Mouse (Mus musculus): ENCODE results near the gene Gm10153.
"Not testable (repeated sequence)": the region's sequence is repeated elsewhere in the genome, so short reads cannot be mapped to it uniquely, and the experiment has no call there.

Gene Gm10153

GRCm38 (mm10) chr7:142190289-142190688 is at the start of gene Gm10153:
Gene Gm10153 (minus strand): TSS chr7:142190389.
- no peak for DNase-seq (ENCODE audit: low read depth, low spot score)

DNA sequence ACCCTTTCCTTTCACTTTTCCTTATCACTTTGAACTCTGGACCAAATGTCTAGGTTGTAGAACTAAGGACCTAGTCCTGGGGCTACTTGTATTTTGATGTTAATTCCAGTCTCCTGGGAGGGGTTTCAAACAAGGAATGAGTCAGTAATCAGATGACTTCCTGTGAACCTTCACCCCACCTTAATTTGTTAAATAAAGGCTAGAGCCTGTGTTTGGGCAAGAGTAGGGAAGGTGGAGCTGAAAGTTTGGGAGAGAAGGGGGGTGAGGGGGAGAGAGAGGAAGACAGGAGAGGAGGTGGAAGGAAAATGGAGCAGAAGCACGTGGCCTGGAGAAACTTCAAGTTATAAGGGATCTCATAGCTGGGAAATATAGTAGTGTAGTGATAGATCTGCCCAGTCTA is 41.4 kb upstream of the Gm10153 start:
- DNase-seq (ENCODE audit: low read depth, low spot score): no peak

DNA sequence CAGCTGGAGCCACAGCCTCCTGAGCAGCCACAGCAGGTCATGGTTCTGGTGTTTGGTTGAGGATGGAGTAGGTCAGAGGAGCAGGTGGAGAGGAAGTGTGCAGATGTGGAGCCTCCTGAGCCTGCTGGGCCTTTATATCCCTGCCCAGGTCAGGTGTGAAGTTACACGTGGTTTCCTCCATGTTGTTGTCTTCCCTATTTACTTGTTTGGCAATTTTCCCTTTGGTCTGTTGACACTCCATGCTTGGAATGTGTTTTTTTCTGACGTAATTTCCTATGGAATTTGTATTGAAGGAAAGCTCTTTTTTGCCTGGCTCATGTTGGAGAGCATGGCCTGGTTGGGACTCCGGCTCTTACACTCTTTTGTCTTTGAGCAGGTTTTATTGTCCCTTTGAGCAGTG is 39.7 kb upstream of the Gm10153 start, which contains the start of gene Krtap5-5:
Gene Krtap5-5, minus strand, starts transcription at position 101 of the 400 bp plus-strand sequence.
- not testable (repeated sequence) for DNase-seq (ENCODE audit: low read depth, low spot score)

GRCm38 (mm10) chr7:142224518-142224917 is 34.3 kb upstream of the Gm10153 start:
- DNase-seq (ENCODE audit: low read depth, low spot score): no peak

- not testable (repeated sequence) for DNase-seq (ENCODE audit: low read depth, low spot score)
Measured at GRCm38 (mm10) chr7:142212136-142212535, 21.9 kb upstream of the Gm10153 start.

- no peak for DNase-seq (ENCODE audit: low read depth, low spot score)
Measured at GRCm38 (mm10) chr7:142211559-142211958, 21.4 kb upstream of the Gm10153 start, which contains the start of gene Gm7579. Gene Gm7579 (plus strand): TSS chr7:142211859.

DNA sequence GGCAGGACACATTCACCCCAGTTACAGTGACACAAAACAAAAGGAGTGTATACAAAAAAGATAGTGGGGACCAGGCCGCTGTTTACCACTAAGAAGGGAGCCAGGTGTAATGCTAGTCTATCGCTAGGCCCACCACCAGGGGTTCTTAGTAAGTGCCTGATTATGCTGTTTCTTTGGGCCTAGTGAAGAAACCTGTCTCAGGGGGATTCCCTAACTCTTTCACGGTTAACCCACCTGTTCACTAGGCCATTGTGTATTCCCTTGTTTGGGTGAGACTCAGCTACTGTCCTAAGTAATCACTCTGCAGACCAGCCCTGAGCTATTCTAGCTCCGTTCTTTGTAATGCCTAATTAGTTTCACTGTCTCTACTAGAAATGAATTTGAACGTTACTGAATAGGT is 16.7 kb upstream of the Gm10153 start:
- not testable (repeated sequence) for DNase-seq (ENCODE audit: low read depth, low spot score)

- no peak for DNase-seq (ENCODE audit: low read depth, low spot score)
Measured at GRCm38 (mm10) chr7:142205488-142205887, 15.3 kb upstream of the Gm10153 start.

DNA sequence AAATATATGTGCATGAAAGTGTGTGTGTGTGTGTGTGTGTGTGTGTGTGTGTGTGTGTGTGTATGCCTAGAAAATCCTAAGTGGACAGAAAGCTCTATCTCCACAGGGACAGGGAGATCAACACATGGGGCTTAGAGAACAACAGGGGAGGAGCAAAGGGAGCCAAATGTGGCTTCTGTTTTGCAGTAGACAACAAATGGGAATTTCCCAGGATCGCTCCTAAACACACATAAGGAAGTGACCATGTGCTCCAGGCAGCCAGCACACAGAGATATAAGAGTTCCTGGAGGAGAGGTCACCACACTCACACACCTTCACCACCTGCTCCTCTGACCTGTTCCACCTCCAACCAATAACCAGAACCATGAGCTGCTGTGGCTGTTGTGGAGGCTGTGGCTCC is 10.9 kb upstream of the Gm10153 start, which contains the start of gene Krtap5-3:
Gene Krtap5-3, plus strand, starts transcription at position 301 of the 400 bp plus-strand sequence.
- no peak for DNase-seq (ENCODE audit: low read depth, low spot score)

GRCm38 (mm10) chr7:142198748-142199147 is 8.6 kb upstream of the Gm10153 start:
- no peak for DNase-seq (ENCODE audit: low read depth, low spot score)

DNA sequence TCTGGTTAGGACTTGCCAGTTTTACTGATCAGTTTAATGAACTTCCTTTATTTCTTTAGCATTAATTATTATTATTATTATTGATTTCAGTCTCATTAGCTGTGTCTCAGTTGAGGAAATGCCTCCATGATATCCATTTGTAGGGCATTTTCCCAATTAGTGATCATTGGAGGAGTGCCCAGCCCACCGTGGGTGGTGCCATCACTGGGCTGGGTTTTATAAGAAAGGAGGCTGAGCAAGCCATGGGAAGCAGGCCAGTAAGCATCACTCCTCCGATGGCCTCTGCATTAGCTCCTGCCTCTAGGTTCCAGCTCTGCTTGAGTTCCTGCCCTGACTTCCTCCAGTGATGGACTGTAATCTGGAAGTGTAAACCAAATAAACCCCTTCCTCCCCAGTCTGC is 2.0 kb downstream of the Gm10153 start:
- DNase-seq (ENCODE audit: low read depth, low spot score): no peak

DNA sequence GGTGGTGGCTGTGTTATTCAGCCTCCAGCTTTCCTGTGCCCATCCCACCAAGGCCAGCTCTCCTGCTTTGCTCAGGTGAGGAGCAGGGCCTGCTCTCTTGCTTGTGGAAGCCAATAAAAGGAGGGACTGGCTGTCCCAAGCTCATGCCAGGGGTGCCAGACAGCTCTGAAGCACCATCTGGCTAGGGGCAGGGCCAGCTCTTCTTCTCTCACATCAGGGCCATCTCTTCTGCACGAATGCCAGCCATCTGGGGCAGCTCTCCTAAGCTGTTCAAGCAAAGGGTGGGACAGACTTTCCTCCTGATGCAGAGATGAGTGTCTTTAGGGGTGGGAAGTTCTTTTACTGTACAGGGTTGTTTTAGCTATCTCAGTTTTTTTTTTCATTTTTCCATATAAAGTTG is 9.2 kb downstream of the Gm10153 start:
- no peak for DNase-seq (ENCODE audit: low read depth, low spot score)

DNA sequence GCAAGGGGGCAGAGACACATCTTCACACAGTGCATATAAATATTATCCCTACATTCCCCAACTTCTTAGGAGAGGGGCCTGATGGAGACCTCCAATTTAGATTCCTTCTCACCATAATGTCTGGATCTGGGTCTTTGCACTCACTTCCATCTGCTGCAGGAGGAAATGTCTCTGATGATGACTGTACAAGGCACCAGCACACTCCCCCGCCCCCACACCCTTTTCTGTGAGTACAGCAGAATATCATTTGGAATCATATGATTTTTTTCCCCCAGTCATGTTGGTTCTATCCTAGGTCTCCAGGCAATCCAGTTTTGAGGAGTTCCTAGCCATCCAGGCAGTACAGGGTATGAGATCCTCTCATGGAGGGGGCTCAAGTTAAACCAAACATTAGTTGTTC is 11.5 kb downstream of the Gm10153 start:
- DNase-seq (ENCODE audit: low read depth, low spot score): no peak

DNA sequence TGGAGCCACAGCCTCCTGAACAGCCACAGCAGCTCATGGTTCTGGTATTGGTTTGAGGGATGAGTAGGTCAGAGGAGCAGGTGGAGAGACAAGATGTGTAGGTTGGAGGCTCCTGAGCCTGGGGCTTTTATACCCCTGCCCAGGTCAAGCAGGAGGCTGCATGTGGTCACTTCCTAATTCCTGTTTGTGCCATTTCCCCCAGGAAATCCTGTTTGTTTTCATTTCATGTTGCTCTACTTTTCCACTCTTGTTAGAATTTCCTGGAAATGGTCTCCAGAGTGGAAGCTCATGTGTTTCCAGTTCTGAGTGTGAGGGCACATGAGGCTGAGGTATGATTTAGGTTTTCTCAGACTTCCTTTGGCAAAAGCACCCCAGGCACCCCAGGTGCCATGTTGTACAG is 14.3 kb downstream of the Gm10153 start, which contains the start of gene Krtap5-2:
Gene Krtap5-2, minus strand, starts transcription at position 101 of the 400 bp plus-strand sequence.
- DNase-seq (ENCODE audit: low read depth, low spot score): not testable (repeated sequence)

DNA sequence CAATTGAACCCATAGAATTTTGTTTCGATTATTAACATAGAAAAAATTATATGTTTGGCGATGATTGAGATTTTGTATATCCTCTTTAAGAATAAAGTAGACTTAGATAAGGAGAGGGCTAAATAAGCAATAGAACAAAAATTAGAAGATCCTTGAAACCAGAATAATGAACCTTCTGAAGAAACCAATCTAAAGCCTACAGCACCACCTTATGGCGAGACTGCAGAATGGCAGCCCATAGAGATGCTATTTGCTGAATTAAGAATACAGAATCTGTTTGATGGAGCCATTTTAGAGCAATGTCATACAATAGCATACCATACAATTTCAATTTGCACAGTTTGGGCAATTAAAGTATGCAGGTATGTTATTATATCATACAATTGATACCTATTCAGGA is 20.4 kb downstream of the Gm10153 start:
- no peak for DNase-seq (ENCODE audit: low read depth, low spot score)

GRCm38 (mm10) chr7:142165639-142166038 is 24.6 kb downstream of the Gm10153 start, which contains the start of gene Gm4553:
Gene Gm4553 (minus strand): TSS chr7:142165739.
- not testable (repeated sequence) for DNase-seq (ENCODE audit: low read depth, low spot score)

DNA sequence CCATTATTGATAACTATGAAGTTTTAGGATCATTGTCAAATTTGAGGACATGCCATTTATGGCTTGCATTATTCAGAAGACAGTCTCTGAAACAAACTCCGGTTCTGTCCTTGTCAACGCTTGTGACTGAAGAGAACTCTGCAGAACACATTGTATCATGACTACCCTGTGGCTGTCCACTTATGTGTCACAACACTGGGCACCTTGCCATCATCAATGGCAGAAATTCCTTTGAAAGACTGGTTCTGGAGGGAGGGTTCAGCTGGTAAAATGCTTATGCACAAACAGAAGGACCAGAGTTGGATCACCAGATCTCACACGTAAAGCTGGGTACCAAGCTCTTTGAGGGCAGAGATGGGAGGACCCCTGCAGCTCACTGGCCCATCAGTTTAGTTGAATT is 30.8 kb downstream of the Gm10153 start:
- no peak for DNase-seq (ENCODE audit: low read depth, low spot score)

DNA sequence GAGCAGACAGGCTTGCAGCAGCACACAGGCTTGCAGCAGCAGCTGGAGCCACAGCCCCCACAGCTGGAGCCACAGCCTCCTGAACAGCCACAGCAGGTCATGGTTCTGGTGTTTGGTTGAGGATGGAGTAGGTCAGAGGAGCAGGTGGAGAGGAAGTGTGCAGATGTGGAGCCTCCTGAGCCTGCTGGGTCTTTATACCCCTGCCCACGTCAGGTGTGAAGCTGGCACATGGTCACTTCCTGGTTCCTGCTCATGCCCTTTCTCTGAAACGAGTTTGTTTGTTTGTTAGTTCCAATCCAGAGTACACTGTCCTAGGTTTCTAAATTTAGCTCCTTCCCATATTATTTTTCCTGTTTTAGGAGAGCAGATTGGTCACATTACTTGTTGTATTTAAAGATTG is 33.2 kb downstream of the Gm10153 start, which contains the start of gene Gm29735:
Gene Gm29735, minus strand, starts transcription at position 101 of the 400 bp plus-strand sequence.
- not testable (repeated sequence) for DNase-seq (ENCODE audit: low read depth, low spot score)

DNA sequence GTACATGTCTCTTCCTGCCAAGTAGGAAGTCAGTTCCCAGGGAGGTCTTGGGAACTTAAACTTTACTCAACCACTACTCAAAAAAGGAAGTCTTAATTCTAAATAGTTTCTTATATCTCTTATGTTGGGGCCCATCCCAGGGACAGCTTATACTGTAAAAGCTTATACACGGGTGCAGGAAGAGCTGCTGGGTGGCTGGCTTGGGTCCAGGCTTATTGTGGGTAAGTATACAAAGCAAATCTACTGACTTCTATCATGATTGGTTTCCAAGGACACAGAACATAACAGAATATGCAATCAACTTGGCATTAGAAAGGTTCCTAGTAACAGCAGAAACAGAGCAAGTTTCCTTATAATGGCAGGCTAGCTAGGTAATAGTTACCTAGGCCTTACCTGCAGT is 34.9 kb downstream of the Gm10153 start:
- DNase-seq (ENCODE audit: low read depth, low spot score): no peak

- no peak for DNase-seq (ENCODE audit: low read depth, low spot score)
Measured at GRCm38 (mm10) chr7:142152191-142152590, 38.0 kb downstream of the Gm10153 start.

DNA sequence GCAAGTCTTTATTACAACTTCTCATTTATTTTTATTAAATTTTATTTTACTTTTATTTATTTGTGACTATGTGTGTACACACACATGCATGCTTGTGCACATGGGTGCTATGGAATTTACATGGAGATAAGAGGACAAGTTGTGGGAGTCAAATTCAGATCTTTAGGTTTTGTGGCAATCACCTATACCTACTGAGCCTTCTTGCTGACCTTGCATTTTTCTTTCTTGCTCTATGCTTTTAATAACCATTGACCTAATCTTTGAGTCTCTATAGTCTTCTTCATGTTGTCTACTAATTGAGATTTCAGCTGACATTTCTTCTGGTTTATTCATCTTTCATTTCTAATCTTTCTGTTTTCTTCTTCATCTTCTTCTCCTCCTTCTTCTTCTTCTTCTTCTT is 41.6 kb downstream of the Gm10153 start:
- DNase-seq (ENCODE audit: low read depth, low spot score): no peak

DNA sequence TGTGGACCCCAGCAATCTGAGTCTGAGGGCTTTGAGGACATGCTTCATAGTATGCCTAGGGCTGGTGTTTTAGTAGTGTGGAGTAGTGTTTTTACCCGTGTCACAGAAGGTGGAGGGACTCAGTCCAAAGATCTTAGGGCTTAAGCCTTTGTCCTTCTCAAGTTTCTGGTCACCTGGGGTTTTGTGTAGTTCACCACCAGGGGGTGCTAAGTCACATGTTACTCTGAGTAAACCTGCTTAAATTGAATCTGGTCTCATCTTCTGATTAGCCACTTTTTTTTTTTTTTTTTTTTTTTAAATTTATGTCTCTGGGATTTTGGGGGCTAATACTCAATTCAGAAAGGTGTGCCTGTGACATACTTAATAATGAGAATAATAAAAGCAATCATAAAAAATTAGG is 44.2 kb downstream of the Gm10153 start:
- peak; percentile 25 for DNase-seq (ENCODE audit: low read depth, low spot score)

DNA sequence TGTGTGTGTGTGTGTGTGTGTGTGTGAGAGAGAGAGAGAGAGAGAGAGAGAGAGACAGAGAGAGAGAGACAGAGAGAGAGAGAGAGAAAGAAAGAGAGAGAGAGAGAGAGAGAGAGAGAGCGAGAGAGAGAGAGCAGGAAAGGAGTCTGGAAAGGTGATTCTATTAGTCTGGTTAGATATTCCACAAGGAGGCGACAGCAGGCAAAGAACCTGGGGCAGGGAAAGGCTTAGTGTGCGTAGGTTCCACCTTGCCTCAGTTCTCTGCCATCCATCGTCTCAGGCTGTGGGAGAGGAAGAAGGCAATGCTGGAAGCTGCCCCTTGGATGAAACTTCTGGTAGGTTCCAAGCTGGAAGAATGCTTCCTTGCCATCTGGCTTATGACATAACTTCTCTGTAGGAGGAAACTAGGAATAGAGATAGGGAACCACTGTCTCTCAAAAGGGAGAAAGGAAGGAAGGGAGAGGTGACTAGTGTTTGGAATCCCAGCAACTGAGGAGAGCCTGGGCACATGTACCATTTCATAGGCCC is 44.7 kb downstream of the Gm10153 start:
- no peak for DNase-seq (ENCODE audit: low read depth, low spot score)

DNA sequence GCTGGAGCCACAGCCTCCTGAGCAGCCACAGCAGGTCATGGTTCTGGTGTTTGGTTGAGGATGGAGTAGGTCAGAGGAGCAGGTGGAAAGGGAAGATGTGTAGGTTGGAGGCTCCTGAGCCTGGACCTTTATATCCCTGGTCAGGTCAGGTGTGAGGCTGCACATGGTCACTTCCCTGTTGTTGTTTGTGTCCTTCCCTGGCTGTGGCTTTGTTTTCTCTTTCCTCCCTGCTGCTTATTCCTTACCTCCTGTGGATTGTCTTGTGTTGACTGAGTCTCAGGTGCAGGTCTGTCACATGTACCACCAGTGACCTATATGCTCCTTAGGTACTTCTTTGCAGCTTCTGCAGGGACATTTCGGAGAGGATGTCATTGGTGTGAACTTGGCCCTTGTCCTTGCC is 45.7 kb downstream of the Gm10153 start, which contains the start of gene Gm45337:
Gene Gm45337, minus strand, starts transcription at position 101 of the 400 bp plus-strand sequence.
- DNase-seq (ENCODE audit: low read depth, low spot score): no peak
